Mouse (Mus musculus) urinary bladder, postnatal 10 days (tissue): Measurements from ENCODE around the gene Slc39a11.
A peak's percentile ranks its signal among the peaks of the same experiment; 100 is the strongest.
"Not testable (repeated sequence)": the region's sequence is repeated elsewhere in the genome, so short reads cannot be mapped to it uniquely, and the experiment has no call there.

Experiments
- DNase-seq: peaks from one replicate; pipeline ENCODE4 v3.0.0; 2022; ENCODE audit warnings: low spot score

Slc39a11 gene

GRCm38 (mm10) chr11:113597632-113598031, 52.2 kb downstream of the Slc39a11 start:
- DNase-seq: no peak

GRCm38 (mm10) chr11:113595144-113595543, 54.7 kb downstream of the Slc39a11 start:
- DNase-seq: no peak

- no peak for DNase-seq
These were observed 60.9 kb downstream of the Slc39a11 start for GRCm38 (mm10) chr11:113588936-113589335.

- DNase-seq: no peak
These were observed 63.5 kb downstream of the Slc39a11 start for GRCm38 (mm10) chr11:113586423-113586822.

- DNase-seq: no peak
These were observed 65.8 kb downstream of the Slc39a11 start for GRCm38 (mm10) chr11:113583879-113584661.

- DNase-seq: no peak
These were observed 72.7 kb downstream of the Slc39a11 start for GRCm38 (mm10) chr11:113577221-113577620.

- DNase-seq: no peak
These were observed 77.2 kb downstream of the Slc39a11 start for GRCm38 (mm10) chr11:113572641-113573040.

GRCm38 (mm10) chr11:113571616-113572015, 78.3 kb downstream of the Slc39a11 start:
- no peak for DNase-seq

- DNase-seq: no peak
These were observed 80.9 kb downstream of the Slc39a11 start for GRCm38 (mm10) chr11:113568999-113569398.

- DNase-seq: not testable (repeated sequence)
These were observed 82.0 kb downstream of the Slc39a11 start for GRCm38 (mm10) chr11:113567926-113568325.

GRCm38 (mm10) chr11:113565006-113565995, 84.6 kb downstream of the Slc39a11 start:
- DNase-seq: peak; percentile 19

- no peak for DNase-seq
These were observed 87.6 kb downstream of the Slc39a11 start for GRCm38 (mm10) chr11:113562326-113562725.

- no peak for DNase-seq
These were observed 89.7 kb downstream of the Slc39a11 start for GRCm38 (mm10) chr11:113560150-113560549.

GRCm38 (mm10) chr11:113558505-113558904, 91.4 kb downstream of the Slc39a11 start:
- no peak for DNase-seq

GRCm38 (mm10) chr11:113556142-113556541, 93.7 kb downstream of the Slc39a11 start:
- DNase-seq: no peak

- DNase-seq: no peak
These were observed 95.0 kb downstream of the Slc39a11 start for GRCm38 (mm10) chr11:113554701-113555360.

GRCm38 (mm10) chr11:113554194-113554593, 95.7 kb downstream of the Slc39a11 start:
- DNase-seq: no peak

GRCm38 (mm10) chr11:113553605-113554004, 96.3 kb downstream of the Slc39a11 start:
- DNase-seq: no peak

- no peak for DNase-seq
These were observed 97.3 kb downstream of the Slc39a11 start for GRCm38 (mm10) chr11:113552539-113552938.

- no peak for DNase-seq
These were observed 103.5 kb downstream of the Slc39a11 start for GRCm38 (mm10) chr11:113546217-113546877.

- DNase-seq: no peak
These were observed 105.8 kb downstream of the Slc39a11 start for GRCm38 (mm10) chr11:113544017-113544640.
